In genomic region chr8:81013811-81014530, GRCm38 (mm10) we compare ENCODE assay signal across 8 mouse cellular contexts. TPM values are rescaled to one million over a fixed set of nuclear protein-coding genes. Genes with fewer than 3 reads are reported as not detected.
DNase-seq lines count a peak whose midpoint lies in the region; ATAC-seq and TF ChIP-seq lines count a peak whose summit lies in the region.

No protein-coding gene starts in this region.

- TF ChIP-seq POLR2A in kidney, adult 2 months (IDR thresholded peaks at IDR 0.05; ENCODE audit: low read depth, low read length), result no peak

- H3K9ac ChIP-seq in forebrain, embryonic 11.5 days (ENCODE audit: low read length), result peak overlapping the region; percentile 79

- DNase-seq in kidney, adult 18-20 months, result peak; percentile 32
- DNase-seq in kidney, postnatal 14 days, result no peak
- peak; percentile 19 for DNase-seq in NIH3T3 (ENCODE audit: low read depth)
- DNase-seq in forebrain, embryonic 11.5 days (ENCODE audit: low spot score), result peak; percentile 69
- DNase-seq in kidney, adult 2 months, result peak; percentile 23
- peak; percentile 11 for DNase-seq in lung, postnatal 36 days
- peak; percentile 56 for DNase-seq in testis, postnatal 10 days (ENCODE audit: low spot score)
- no peak for DNase-seq in cerebellum, adult 11 months

- TF ChIP-seq CTCF in kidney, adult 2 months (conservative IDR thresholded peaks at IDR 0.05; ENCODE audit: insufficient read depth, insufficient read length, low read depth, low read length), result no peak

- WGBS in forebrain, embryonic 11.5 days, result 5% methylated on average over 45 of the region's 45 CpGs
- whole genome bisulfite sequencing in kidney, adult 2 months, result under 1% methylated on average over 45 of the region's 45 CpGs

- H3K27me3 ChIP-seq in forebrain, embryonic 11.5 days (ENCODE audit: control insufficient read depth, insufficient read depth, low read length), result no peaks in the 10 kb centered on the region
- H3K27me3 ChIP-seq in kidney, adult 2 months (replicated peaks; ENCODE audit: control insufficient read depth, insufficient read depth, low read length), result no peaks in the 10 kb centered on the region

- peak overlapping the region; percentile 90 for H3K4me2 ChIP-seq in forebrain, embryonic 11.5 days (ENCODE audit: low read depth, low read length, severe bottlenecking)

- H3K4me1 ChIP-seq in forebrain, embryonic 11.5 days (replicated peaks; ENCODE audit: control insufficient read depth, insufficient read depth, low read length), result peaks cover 2% of the 10 kb centered on the region; the same call in 1 of the 2 replicates
- peaks cover 8% of the 10 kb centered on the region; the same call in 1 of the 2 replicates for H3K4me1 ChIP-seq in kidney, adult 2 months (ENCODE audit: control insufficient read depth, insufficient read depth, low read length)

- no peak; the same call in 1 of the 2 replicates for ATAC-seq in forebrain, embryonic 11.5 days (replicated peaks; ENCODE audit: low FRiP score)

- peak overlapping the region; percentile 91 for H3K4me3 ChIP-seq in forebrain, embryonic 11.5 days (ENCODE audit: low read depth, low read length)
- peak overlapping the region; percentile 84 for H3K4me3 ChIP-seq in kidney, adult 2 months (ENCODE audit: insufficient read depth, low read depth, low read length)

- no peaks in the 10 kb centered on the region for H3K36me3 ChIP-seq in forebrain, embryonic 11.5 days (ENCODE audit: control insufficient read depth, insufficient read depth, low read length)
- H3K36me3 ChIP-seq in kidney, adult 2 months (ENCODE audit: control insufficient read depth, insufficient read depth, low read length), result no peaks in the 10 kb centered on the region; the same call in 1 of the 2 replicates

- no peak overlapping the region for H3K27ac ChIP-seq in forebrain, embryonic 11.5 days (ENCODE audit: low read depth, low read length)
- peak overlapping the region; percentile 62 for H3K27ac ChIP-seq in kidney, adult 2 months (ENCODE audit: insufficient read depth, low read depth, low read length)

- no peaks in the 10 kb centered on the region for H3K9me3 ChIP-seq in forebrain, embryonic 11.5 days (ENCODE audit: control insufficient read depth, low read length)

RNA-seq across cellular contexts. Expression of gene Usp38, which starts 0.8 kb away (rescaled TPM):
- 32.1 and 32.7 TPM in 2 replicates for polyA plus RNA-seq in forebrain, embryonic 11.5 days (2014; fragmentation: Nextera tagmentation; extraction: Ambion mirVana)
- 6.4 and 7.4 TPM in 2 replicates for polyA plus RNA-seq in kidney, adult 2 months (2012; rRNA removed)

Comparison
In these comparisons a context has a peak if more than half of its experiments do, and no peak if none do; other contexts are left out.
1. DNase-seq: peak in kidney, adult 18-20 months (single experiment), NIH3T3 (single experiment), forebrain, embryonic 11.5 days (single experiment), kidney, adult 2 months (single experiment), lung, postnatal 36 days (single experiment) and testis, postnatal 10 days (single experiment); none in kidney, postnatal 14 days (single experiment) and cerebellum, adult 11 months (single experiment).